Comparison of ENCODE assay signal across 8 mouse cellular contexts in the genomic region with DNA sequence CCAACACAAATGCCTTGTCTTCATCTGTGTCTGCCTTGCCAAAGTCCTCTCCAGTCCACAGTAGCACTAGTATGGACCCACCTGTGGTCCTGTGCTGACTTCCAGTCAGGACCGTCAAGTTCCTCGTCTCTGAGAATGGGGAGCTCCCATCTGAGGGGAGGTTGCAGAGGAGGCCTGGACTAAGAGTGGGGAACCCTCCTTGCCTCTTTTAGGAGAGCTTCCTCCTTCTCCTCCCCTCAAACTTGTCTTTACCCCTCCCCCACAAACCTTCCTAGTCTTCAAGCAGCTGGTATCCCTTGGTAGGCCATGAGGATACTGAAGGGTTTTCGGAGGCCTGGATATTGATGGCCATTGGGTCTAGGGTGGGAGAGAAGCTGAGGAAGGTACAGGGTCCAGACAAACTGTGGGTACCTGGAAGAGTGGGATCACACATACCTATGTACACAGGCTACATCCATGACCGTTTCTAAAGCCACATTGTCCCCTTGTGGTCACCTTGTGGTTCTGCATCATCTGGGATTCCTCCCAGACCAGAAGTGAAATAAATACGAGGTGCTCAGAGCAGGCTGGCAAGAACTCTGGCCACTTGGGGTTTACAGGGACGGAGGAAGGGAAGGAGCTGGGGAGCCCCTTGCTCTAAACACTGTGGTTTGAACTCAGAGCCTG. TPM values are rescaled to one million over a fixed set of nuclear protein-coding genes. Genes with fewer than 3 reads are reported as not detected.
DNase-seq lines count a peak whose midpoint lies in the region; ATAC-seq and TF ChIP-seq lines count a peak whose summit lies in the region.

No protein-coding gene starts in this region.

- H3K9me3 ChIP-seq in heart, postnatal 0 days (replicated peaks; ENCODE audit: control insufficient read depth, low read length) = no peaks in the 10 kb centered on the region
- H3K9me3 ChIP-seq in midbrain, embryonic 15.5 days = no peaks in the 10 kb centered on the region

- WGBS in spleen, adult 2 months = 39% methylated on average over 6 of the region's 6 CpGs
- 42% methylated on average over 6 of the region's 6 CpGs for WGBS in heart, postnatal 0 days
- 43% methylated on average over 6 of the region's 6 CpGs for WGBS in midbrain, embryonic 15.5 days

- H3K27ac ChIP-seq in spleen, adult 2 months (ENCODE audit: insufficient read depth, low read length) = no peak overlapping the region
- no peak overlapping the region for H3K27ac ChIP-seq in heart, postnatal 0 days (ENCODE audit: low read depth)
- no peak overlapping the region for H3K27ac ChIP-seq in midbrain, embryonic 15.5 days

- H3K9ac ChIP-seq in heart, postnatal 0 days (replicated peaks; ENCODE audit: low read depth, low read length) = no peak overlapping the region
- no peak overlapping the region for H3K9ac ChIP-seq in midbrain, embryonic 15.5 days

- no peak for TF ChIP-seq POLR2A in spleen, adult 2 months (IDR thresholded peaks at IDR 0.05; ENCODE audit: low read depth, low read length)

- H3K36me3 ChIP-seq in spleen, adult 2 months (ENCODE audit: control insufficient read depth, insufficient read depth, low read length) = no peaks in the 10 kb centered on the region
- no peaks in the 10 kb centered on the region for H3K36me3 ChIP-seq in heart, postnatal 0 days (replicated peaks; ENCODE audit: control insufficient read depth, insufficient read depth, low read length)
- no peaks in the 10 kb centered on the region for H3K36me3 ChIP-seq in midbrain, embryonic 15.5 days (replicated peaks)

- TF ChIP-seq EP300 in heart, postnatal 0 days (IDR thresholded peaks at IDR 0.05; ENCODE audit: low read depth) = no peak

- no peak overlapping the region for H3K4me3 ChIP-seq in spleen, adult 2 months (ENCODE audit: extremely low read depth, insufficient read depth, insufficient read length)
- no peak overlapping the region for H3K4me3 ChIP-seq in heart, postnatal 0 days (ENCODE audit: low read depth, low read length)
- H3K4me3 ChIP-seq in midbrain, embryonic 15.5 days = no peak overlapping the region

- no peaks in the 10 kb centered on the region for H3K4me1 ChIP-seq in spleen, adult 2 months (ENCODE audit: control insufficient read depth, insufficient read depth, insufficient read length)
- peaks cover 8% of the 10 kb centered on the region for H3K4me1 ChIP-seq in heart, postnatal 0 days (ENCODE audit: control insufficient read depth, insufficient read depth)
- 0 out of 2 replicates have a peak, but pooled peaks cover 3% of the 10 kb centered on the region for H3K4me1 ChIP-seq in midbrain, embryonic 15.5 days

- H3K27me3 ChIP-seq in spleen, adult 2 months (ENCODE audit: control insufficient read depth, insufficient read depth, low read length) = no peaks in the 10 kb centered on the region
- H3K27me3 ChIP-seq in heart, postnatal 0 days (ENCODE audit: control insufficient read depth, insufficient read depth, low read length) = no peaks in the 10 kb centered on the region
- no peaks in the 10 kb centered on the region for H3K27me3 ChIP-seq in midbrain, embryonic 15.5 days (replicated peaks)

- DNase-seq in spleen, adult 2 months (ENCODE audit: low read depth in 1 of 2, low spot score in 2 of 2) = peak in 1 of 2 experiments; percentile 18
- DNase-seq in spleen, adult 18-20 months = no peak
- peak; percentile 79 for DNase-seq in embryo, embryonic 11 days
- peak; percentile 83 for DNase-seq in heart, postnatal 0 days (ENCODE audit: low spot score)
- DNase-seq in kidney, postnatal 25 days = peak; percentile 47 to 64
- DNase-seq in ovary, postnatal 10 days (ENCODE audit: low spot score) = no peak
- no peak for DNase-seq in urinary bladder, adult 18-20 months (ENCODE audit: low spot score in 2 of 2)

- peak; percentile 12; the same call in 1 of the 2 replicates for TF ChIP-seq CTCF in spleen, adult 2 months (IDR thresholded peaks at IDR 0.05; ENCODE audit: extremely low read depth, insufficient read depth, insufficient read length, insufficient replicate concordance)
- peak; percentile 99 for TF ChIP-seq CTCF in heart, postnatal 0 days (IDR thresholded peaks at IDR 0.05; ENCODE audit: low read depth)

- H3K4me2 ChIP-seq in heart, postnatal 0 days (ENCODE audit: low read depth, low read length) = no peak overlapping the region
- H3K4me2 ChIP-seq in midbrain, embryonic 15.5 days = no peak overlapping the region

- peak; percentile 66 for ATAC-seq in heart, postnatal 0 days (ENCODE audit: insufficient read depth, low read depth)
- ATAC-seq in midbrain, embryonic 15.5 days (replicated peaks) = 0 out of 2 replicates have a peak, but pooled peaks have one; percentile 24

RNA-seq across cellular contexts. Expression of gene Egfl7, which starts 18.3 kb away (rescaled TPM):
- 167 and 196 TPM in 2 replicates for polyA plus RNA-seq in spleen, adult 2 months (2012; rRNA removed)
- total RNA-seq in heart, postnatal 0 days (2014; rRNA removed; ENCODE audit: low replicate concordance) = 375 and 401 TPM in 2 replicates
- 158 and 159 TPM in 2 replicates for polyA plus RNA-seq in heart, postnatal 0 days (2015; fragmentation: Nextera tagmentation; extraction: Ambion mirVana)
- polyA plus RNA-seq in midbrain, embryonic 15.5 days (2015; fragmentation: Nextera tagmentation; extraction: Ambion mirVana) = 71.8 and 75.7 TPM in 2 replicates

RNA-seq across cellular contexts. Expression of gene Gm20532, which starts 25.0 kb away (rescaled TPM):
- not detected in 2 replicates for polyA plus RNA-seq in spleen, adult 2 months (2012; rRNA removed)
- not detected in 2 replicates for total RNA-seq in heart, postnatal 0 days (2014; rRNA removed; ENCODE audit: low replicate concordance)
- not detected in 2 replicates for polyA plus RNA-seq in heart, postnatal 0 days (2015; fragmentation: Nextera tagmentation; extraction: Ambion mirVana)
- polyA plus RNA-seq in midbrain, embryonic 15.5 days (2015; fragmentation: Nextera tagmentation; extraction: Ambion mirVana) = not detected in 2 replicates

RNA-seq across cellular contexts. Expression of gene Agpat2, which starts 42.7 kb away (rescaled TPM):
- polyA plus RNA-seq in spleen, adult 2 months (2012; rRNA removed) = 22.7 and 27.7 TPM in 2 replicates
- 41.0 and 49.3 TPM in 2 replicates for total RNA-seq in heart, postnatal 0 days (2014; rRNA removed; ENCODE audit: low replicate concordance)
- polyA plus RNA-seq in heart, postnatal 0 days (2015; fragmentation: Nextera tagmentation; extraction: Ambion mirVana) = 23.9 and 24.1 TPM in 2 replicates
- polyA plus RNA-seq in midbrain, embryonic 15.5 days (2015; fragmentation: Nextera tagmentation; extraction: Ambion mirVana) = 4.6 and 6.7 TPM in 2 replicates

RNA-seq across cellular contexts. Expression of gene Notch1, which starts 45.0 kb away (rescaled TPM):
- polyA plus RNA-seq in spleen, adult 2 months (2012; rRNA removed) = 34.6 and 39.6 TPM in 2 replicates
- 54.0 and 63.3 TPM in 2 replicates for total RNA-seq in heart, postnatal 0 days (2014; rRNA removed; ENCODE audit: low replicate concordance)
- polyA plus RNA-seq in heart, postnatal 0 days (2015; fragmentation: Nextera tagmentation; extraction: Ambion mirVana) = 4.9 and 5.7 TPM in 2 replicates
- 15.6 and 17.6 TPM in 2 replicates for polyA plus RNA-seq in midbrain, embryonic 15.5 days (2015; fragmentation: Nextera tagmentation; extraction: Ambion mirVana)

Comparison
In these comparisons a context has a peak if more than half of its experiments do, and no peak if none do; other contexts are left out.
1. DNase-seq: peak in embryo, embryonic 11 days (single experiment), heart, postnatal 0 days (single experiment) and kidney, postnatal 25 days (2 of 2); none in spleen, adult 18-20 months (0 of 2), ovary, postnatal 10 days (single experiment) and urinary bladder, adult 18-20 months (0 of 2).